Mouse (Mus musculus) embryonic facial prominence, embryonic 12.5 days (tissue): ENCODE measurements around the gene Ccdc130. TPM values are rescaled to one million over a fixed set of nuclear protein-coding genes. Genes with fewer than 3 reads are reported as not detected.

Experiments used
- ATAC-seq: fragments of 200-750 bp; cut with Nextera tagmentation; 2 replicates; pipeline ENCODE4 v1.8.0; 2017; ENCODE audit not compliant: insufficient number of reproducible peaks, insufficient read depth, low FRiP score, low TSS enrichment
- H3K27ac ChIP-seq: fragments of 300-500 bp; sonication (generic); 2 replicates; pipeline ENCODE4 v1.5.1; 2016; ENCODE audit warnings: mild to moderate bottlenecking
- H3K27me3 ChIP-seq: fragments of 300-500 bp; sonication (generic); 2 replicates; pipeline ENCODE4 v1.6.1; 2016; ENCODE audit warnings: mild to moderate bottlenecking, moderate library complexity
- H3K36me3 ChIP-seq: fragments of 300-500 bp; sonication (generic); 2 replicates; pipeline ENCODE4 v1.6.1; 2016; ENCODE audit warnings: mild to moderate bottlenecking
- H3K4me1 ChIP-seq: fragments of 300-500 bp; sonication (generic); 2 replicates; pipeline ENCODE4 v1.6.1; 2016
- H3K4me2 ChIP-seq: fragments of 300-500 bp; sonication (generic); replicated peaks from 2 replicates; pipeline ENCODE4 v1.6.1; 2016; ENCODE audit warnings: mild to moderate bottlenecking, moderate library complexity
- H3K4me3 ChIP-seq: fragments of 300-500 bp; sonication (generic); 2 replicates; pipeline ENCODE4 v1.5.1; 2016; ENCODE audit warnings: mild to moderate bottlenecking
- H3K9ac ChIP-seq: fragments of 300-500 bp; sonication (generic); 2 replicates; pipeline ENCODE4 v1.6.1; 2016; ENCODE audit warnings: mild to moderate bottlenecking, moderate library complexity
- H3K9me3 ChIP-seq: fragments of 300-500 bp; sonication (generic); 2 replicates; pipeline ENCODE4 v1.6.1; 2016; ENCODE audit warnings: mild to moderate bottlenecking, moderate library complexity
- WGBS: fragments of 180-500 bp; shearing (Covaris S2); methylation state at CpG from one replicate; pipeline ENCODE4 v1.1.7; 2016; 5-methylcytosine and 5-hydroxymethylcytosine counted together
- microRNA counts: library from miRNA; unstranded; fragments of <30 nt; microRNA quantifications from one replicate; lab custom pipeline; 2017
- microRNA-seq: library from miRNA; unstranded; fragments of <30 nt; microRNA quantifications from one replicate; pipeline ENCODE4, GENCODE M21; 2017
- polyA plus RNA-seq: library from polyadenylated mRNA; unstranded; fragments of >200 nt; fragmentation: Nextera tagmentation; extraction: Ambion mirVana; gene quantifications from 2 replicates; pipeline ENCODE4 v1.2.1, GENCODE M21; 2016

Ccdc130 gene
- polyA plus RNA-seq, 1 experiment from 2014 or later, result 18.1 TPM

DNA sequence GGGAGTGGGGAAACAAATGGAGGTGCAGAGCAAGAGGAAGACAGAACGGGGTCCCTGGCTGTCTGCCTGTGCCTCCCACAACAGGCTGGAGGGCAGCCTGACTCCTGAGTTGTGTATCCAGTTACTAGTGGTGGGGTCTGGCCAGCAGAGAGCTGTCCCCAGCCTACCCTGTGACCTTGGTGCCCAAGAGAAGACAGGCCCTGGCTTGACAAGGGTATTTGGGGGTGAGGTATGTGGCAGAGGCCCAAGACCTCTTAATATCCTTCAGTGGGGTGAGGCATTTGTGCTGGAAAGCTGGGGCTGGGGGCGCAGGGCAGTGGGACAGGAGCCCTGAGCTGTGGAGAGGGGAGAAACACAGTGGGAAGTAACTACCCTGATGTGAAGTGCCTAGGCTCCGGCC is 59.0 kb downstream of the Ccdc130 start:
- Histone ChIP-seq H3K9me3 (no peaks in the 10 kb centered on the region), H3K4me2 (no peak overlapping the region), H3K4me3 (no peak overlapping the region), H3K27me3 (no peaks in the 10 kb centered on the region), H3K4me1 (peaks cover 25% of the 10 kb centered on the region), H3K36me3 (peaks cover 72% of the 10 kb centered on the region), H3K9ac (no peak overlapping the region), H3K27ac (no peak overlapping the region)
- 85% methylated on average over 3 of the region's 3 CpGs for WGBS
- no peak for ATAC-seq

DNA sequence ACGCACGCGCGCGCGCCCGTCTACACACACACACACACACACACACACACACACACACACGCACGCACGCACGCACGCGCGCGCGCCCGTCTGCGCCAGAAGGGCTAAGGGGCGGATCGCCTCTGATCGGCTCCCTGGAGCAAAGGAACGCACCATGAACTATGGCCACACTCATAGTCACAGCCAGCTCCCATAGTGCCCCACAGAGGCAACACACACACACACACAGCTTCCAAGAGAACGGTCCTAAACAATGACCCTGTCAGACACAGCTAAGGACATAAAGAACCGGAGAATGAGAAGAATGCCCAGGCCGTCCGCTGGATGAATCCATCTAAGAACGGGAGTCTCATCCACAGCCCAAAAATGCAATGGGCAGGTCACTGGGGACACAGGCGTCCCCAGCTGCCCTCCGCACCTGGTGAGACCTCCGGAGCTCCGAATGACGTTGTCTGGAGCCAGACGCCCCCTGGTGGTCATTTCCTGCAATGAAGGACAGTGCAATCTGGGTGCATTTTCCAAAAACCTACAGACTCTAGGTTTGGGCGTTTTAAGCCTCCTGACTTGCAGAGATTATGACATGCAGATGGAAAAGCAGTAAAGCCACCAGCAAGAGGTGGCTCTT is 59.9 kb downstream of the Ccdc130 start:
- Histone ChIP-seq H3K27me3 (no peaks in the 10 kb centered on the region), H3K9ac (no peak overlapping the region), H3K4me1 (peaks cover 25% of the 10 kb centered on the region), H3K27ac (no peak overlapping the region), H3K36me3 (peaks cover 62% of the 10 kb centered on the region), H3K9me3 (no peaks in the 10 kb centered on the region), H3K4me2 (no peak overlapping the region; the same call in 1 of the 2 replicates), H3K4me3 (no peak overlapping the region)
- ATAC-seq, result no peak
- WGBS, result 56% methylated on average over 34 of the region's 34 CpGs

DNA sequence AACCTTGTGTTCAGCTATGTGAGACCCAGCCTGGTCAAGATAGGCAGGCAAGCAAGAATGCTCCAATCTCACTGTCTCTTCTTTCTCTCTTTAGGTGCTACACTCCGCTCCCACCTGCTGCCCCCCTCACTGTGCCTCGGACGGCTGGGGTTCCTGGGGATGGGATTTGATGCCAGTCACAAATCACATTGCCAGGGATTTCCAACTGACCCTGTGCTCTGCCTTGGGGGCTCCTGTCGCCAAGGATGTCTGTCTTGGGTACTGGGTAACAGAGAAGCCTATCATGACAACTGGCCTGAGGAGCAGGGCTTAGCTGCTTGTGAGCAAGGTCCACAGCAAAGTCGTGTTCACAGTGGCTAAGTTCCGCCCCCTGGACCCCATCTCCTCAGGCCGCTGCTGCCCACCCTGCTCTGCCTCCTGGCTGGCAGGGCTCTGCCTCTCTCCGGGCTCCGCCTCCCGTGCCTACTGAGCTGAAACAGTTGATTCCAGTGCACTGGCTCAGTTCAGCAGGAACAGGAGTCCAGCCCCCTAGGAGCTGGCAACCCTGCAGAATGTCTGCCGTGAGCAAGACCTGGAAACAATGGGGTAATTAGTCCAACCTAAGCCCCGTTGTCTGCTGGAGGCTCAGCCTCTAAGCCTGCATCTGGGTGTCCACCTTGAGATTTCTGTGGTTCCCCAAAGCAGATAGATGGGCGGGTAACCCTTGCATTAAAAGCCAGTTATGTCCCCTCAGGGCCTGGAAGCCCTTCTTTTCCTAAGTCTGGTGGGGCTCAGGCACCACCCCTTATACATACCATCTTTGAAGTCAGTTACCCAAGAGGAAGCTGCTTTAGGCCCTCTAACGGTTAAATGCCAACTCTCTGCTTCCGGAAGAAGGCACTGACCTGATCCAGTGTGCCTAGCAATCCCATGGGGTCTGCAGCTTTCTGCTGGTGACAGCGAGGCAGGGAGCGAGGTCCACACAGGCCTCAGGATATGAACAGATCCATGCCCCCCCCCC is 61.5 kb downstream of the Ccdc130 start:
- Histone ChIP-seq H3K4me1 (peaks cover 32% of the 10 kb centered on the region), H3K27me3 (no peaks in the 10 kb centered on the region), H3K9me3 (no peaks in the 10 kb centered on the region), H3K36me3 (peaks cover 47% of the 10 kb centered on the region), H3K4me2 (no peak overlapping the region), H3K27ac (peak overlapping the region; percentile 70), H3K4me3 (no peak overlapping the region), H3K9ac (no peak overlapping the region)
- 47% methylated on average over 17 of the region's 17 CpGs for WGBS
- ATAC-seq, result no peak

DNA sequence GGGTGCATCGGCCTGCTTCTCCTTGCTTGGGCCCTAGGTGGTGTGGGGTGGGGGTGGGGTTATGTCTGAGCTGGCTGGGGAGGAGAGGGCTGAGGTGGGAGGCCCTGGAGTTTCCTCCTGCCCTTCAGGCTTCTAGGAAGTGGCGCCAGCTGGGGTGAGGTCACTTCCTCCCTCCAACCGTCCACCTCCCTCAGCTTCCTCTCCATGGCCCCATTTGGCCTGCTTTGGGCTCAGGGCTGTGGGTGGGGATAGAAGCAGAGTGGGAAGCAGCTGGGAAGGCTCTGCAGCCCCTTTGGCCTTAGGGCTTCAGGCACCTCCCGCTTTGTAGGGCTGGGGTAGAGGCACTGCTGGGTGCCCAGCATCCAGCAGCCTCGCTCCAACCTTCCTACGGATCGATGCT is 62.4 kb downstream of the Ccdc130 start:
- H3K36me3 ChIP-seq, result peaks cover 39% of the 10 kb centered on the region

More for the DNA sequence above, 62.4 kb downstream of the Ccdc130 start:
- H3K4me3 ChIP-seq, result no peak overlapping the region
- ATAC-seq, result no peak
- peaks cover 39% of the 10 kb centered on the region for H3K4me1 ChIP-seq
- 57% methylated on average over 7 of the region's 7 CpGs for WGBS
- no peak overlapping the region for H3K4me2 ChIP-seq
- peak overlapping the region; percentile 70 for H3K27ac ChIP-seq
- H3K9ac ChIP-seq, result no peak overlapping the region
- no peaks in the 10 kb centered on the region for H3K9me3 ChIP-seq
- H3K27me3 ChIP-seq, result no peaks in the 10 kb centered on the region

MicroRNA genes within 50 kb of the gene (microRNA counts, 519-probe panel; counts per million panel counts)
- 5,653 counts per million, percentile 92 among the panel's probes with 10 or more counts for microRNA mmu-miR-23a (lab: Ali Mortazavi, UCI)
- 6,481 counts per million, percentile 95 among the panel's probes with 10 or more counts for microRNA mmu-miR-27a (lab: Ali Mortazavi, UCI)

Small RNA genes lying within 50 kb of the gene (microRNA-seq; reads per million reads assigned to microRNA genes)
- 13,230 reads per million, percentile 96 among the genes with 10 or more reads in this experiment for gene Mir23a
- not detected for gene Mir24-2
- 208 reads per million, percentile 62 among the genes with 10 or more reads in this experiment for gene Mir27a
- gene Mir3074-2, result not detected

Other genes with a start within 250 kb of the Ccdc130 start
- 9.0 and 9.4 TPM in 2 replicates for gene Palm3, start 248.9 kb downstream of the Ccdc130 start, polyA plus RNA-seq
- 0.81 and 0.99 TPM in 2 replicates for gene Il27ra, start 227.8 kb downstream of the Ccdc130 start, polyA plus RNA-seq
- not detected in 2 replicates for gene Rln3, start 225.4 kb downstream of the Ccdc130 start, polyA plus RNA-seq
- gene Gm10643, start 205.2 kb downstream of the Ccdc130 start, polyA plus RNA-seq, result 1.9 and 2.0 TPM in 2 replicates
- 10.3 and 10.4 TPM in 2 replicates for gene Rfx1, start 203.5 kb downstream of the Ccdc130 start, polyA plus RNA-seq
- gene Dcaf15, start 165.6 kb downstream of the Ccdc130 start, polyA plus RNA-seq, result 13.0 and 16.1 TPM in 2 replicates
- 0.31 and 0.43 TPM in 2 replicates for gene Podnl1, start 144.4 kb downstream of the Ccdc130 start, polyA plus RNA-seq
- 27.5 and 29.2 TPM in 2 replicates for gene Cc2d1a, start 122.4 kb downstream of the Ccdc130 start, polyA plus RNA-seq
- 2.0 and 2.4 TPM in 2 replicates for gene 4930432K21Rik, start 122.4 kb downstream of the Ccdc130 start, polyA plus RNA-seq
- gene Nanos3, start 85.2 kb downstream of the Ccdc130 start, polyA plus RNA-seq, result 5.4 and 7.2 TPM in 2 replicates
- 32.4 and 32.9 TPM in 2 replicates for gene Zswim4, start 33.3 kb downstream of the Ccdc130 start, polyA plus RNA-seq
- gene D8Ertd738e, start 20.7 kb downstream of the Ccdc130 start, polyA plus RNA-seq, result 322 and 341 TPM in 2 replicates
- 70.2 and 71.2 TPM in 2 replicates for gene Mri1, start 13.1 kb downstream of the Ccdc130 start, polyA plus RNA-seq
- 9.4 and 11.0 TPM in 2 replicates for gene Cacna1a, start 118.1 kb upstream of the Ccdc130 start, polyA plus RNA-seq